Mouse (Mus musculus): ENCODE results near the gene Ccdc122. TPM values are rescaled to one million over a fixed set of nuclear protein-coding genes. Genes with fewer than 3 reads are reported as not detected.
"Not testable (repeated sequence)": the region's sequence is repeated elsewhere in the genome, so short reads cannot be mapped to it uniquely, and the experiment has no call there.

Ccdc122 gene
- polyA plus RNA-seq (2015; fragmentation: Nextera tagmentation; extraction: Ambion mirVana): 1.6 TPM in 2 replicates

GRCm38 (mm10) chr14:77036226-77037046 lies at the start of gene Ccdc122, which contains the start of gene Lacc1:
Ccdc122 (plus strand) TSS chr14:77036772.
Lacc1 (minus strand) TSS chr14:77036904.
- H3K36me3 ChIP-seq (ENCODE audit: control insufficient read depth, insufficient read depth): no peaks in the 10 kb centered on the region
- peak within 1 kb of the TSS; percentile 91 for H3K4me2 ChIP-seq (ENCODE audit: low read depth, low read length)
- ATAC-seq (replicated peaks; ENCODE audit: extremely low read depth, insufficient read depth, low FRiP score): peak; percentile 78
- H3K9ac ChIP-seq (ENCODE audit: low read length): peak within 1 kb of the TSS; percentile 87
- peak within 1 kb of the TSS; percentile 77 for H3K4me3 ChIP-seq (ENCODE audit: low read length)
- no peaks in the 10 kb centered on the region for H3K9me3 ChIP-seq (replicated peaks; ENCODE audit: control insufficient read depth, low read length)
- H3K27ac ChIP-seq (ENCODE audit: low read length): 0 out of 2 replicates have a peak within 1 kb of the TSS, but pooled peaks have one; percentile 7
- no peaks in the 10 kb centered on the region for H3K27me3 ChIP-seq (ENCODE audit: control insufficient read depth, insufficient read depth, low read length)
- WGBS: under 1% methylated on average over 83 of the region's 86 CpGs
- peaks cover 14% of the 10 kb centered on the region for H3K4me1 ChIP-seq (ENCODE audit: control insufficient read depth, insufficient read depth, low read length)

- H3K27ac ChIP-seq (ENCODE audit: low read length); H3K4me3 ChIP-seq (ENCODE audit: low read length); H3K4me1 ChIP-seq (ENCODE audit: control insufficient read depth, insufficient read depth, low read length); H3K9me3 ChIP-seq (replicated peaks; ENCODE audit: control insufficient read depth, low read length); ATAC-seq (replicated peaks; ENCODE audit: extremely low read depth, insufficient read depth, low FRiP score); H3K4me2 ChIP-seq (ENCODE audit: low read depth, low read length); H3K36me3 ChIP-seq (ENCODE audit: control insufficient read depth, insufficient read depth); H3K27me3 ChIP-seq (ENCODE audit: control insufficient read depth, insufficient read depth, low read length); H3K9ac ChIP-seq (ENCODE audit: low read length): not testable (repeated sequence)
- WGBS: 90% methylated on average over 2 of the region's 2 CpGs
These were observed 46.2 kb upstream of the Ccdc122 start for GRCm38 (mm10) chr14:76990351-76990750.

GRCm38 (mm10) chr14:77004740-77005139 lies 31.8 kb upstream of the Ccdc122 start:
- Histone ChIP-seq H3K4me3 (ENCODE audit: low read length) (no peak overlapping the region), H3K9ac (ENCODE audit: low read length) (no peak overlapping the region), H3K9me3 (replicated peaks; ENCODE audit: control insufficient read depth, low read length) (no peaks in the 10 kb centered on the region), H3K4me2 (ENCODE audit: low read depth, low read length) (no peak overlapping the region), H3K27ac (ENCODE audit: low read length) (no peak overlapping the region), H3K36me3 (ENCODE audit: control insufficient read depth, insufficient read depth) (no peaks in the 10 kb centered on the region), H3K27me3 (ENCODE audit: control insufficient read depth, insufficient read depth, low read length) (no peaks in the 10 kb centered on the region), H3K4me1 (ENCODE audit: control insufficient read depth, insufficient read depth, low read length) (no peaks in the 10 kb centered on the region)
- no peak for ATAC-seq (replicated peaks; ENCODE audit: extremely low read depth, insufficient read depth, low FRiP score)
- 55% methylated on average over 8 of the region's 8 CpGs for WGBS

GRCm38 (mm10) chr14:77005566-77005965 lies 31.0 kb upstream of the Ccdc122 start:
- no peaks in the 10 kb centered on the region for H3K9me3 ChIP-seq (replicated peaks; ENCODE audit: control insufficient read depth, low read length)
- no peak overlapping the region for H3K9ac ChIP-seq (ENCODE audit: low read length)
- H3K4me1 ChIP-seq (ENCODE audit: control insufficient read depth, insufficient read depth, low read length): no peaks in the 10 kb centered on the region
- no peak for ATAC-seq (replicated peaks; ENCODE audit: extremely low read depth, insufficient read depth, low FRiP score)
- no peak overlapping the region for H3K4me2 ChIP-seq (ENCODE audit: low read depth, low read length)
- 72% methylated on average over 5 of the region's 5 CpGs for WGBS
- no peak overlapping the region for H3K27ac ChIP-seq (ENCODE audit: low read length)
- no peaks in the 10 kb centered on the region for H3K36me3 ChIP-seq (ENCODE audit: control insufficient read depth, insufficient read depth)
- H3K27me3 ChIP-seq (ENCODE audit: control insufficient read depth, insufficient read depth, low read length): no peaks in the 10 kb centered on the region
- H3K4me3 ChIP-seq (ENCODE audit: low read length): no peak overlapping the region

- H3K4me3 ChIP-seq (ENCODE audit: low read length): no peak overlapping the region
- 5% methylated on average over 3 of the region's 3 CpGs for WGBS
- H3K9me3 ChIP-seq (replicated peaks; ENCODE audit: control insufficient read depth, low read length): no peaks in the 10 kb centered on the region
- ATAC-seq (replicated peaks; ENCODE audit: extremely low read depth, insufficient read depth, low FRiP score): no peak
- H3K36me3 ChIP-seq (ENCODE audit: control insufficient read depth, insufficient read depth): no peaks in the 10 kb centered on the region
- H3K27ac ChIP-seq (ENCODE audit: low read length): no peak overlapping the region
- H3K4me2 ChIP-seq (ENCODE audit: low read depth, low read length): no peak overlapping the region
- H3K9ac ChIP-seq (ENCODE audit: low read length): no peak overlapping the region
- no peaks in the 10 kb centered on the region for H3K4me1 ChIP-seq (ENCODE audit: control insufficient read depth, insufficient read depth, low read length)
- no peaks in the 10 kb centered on the region for H3K27me3 ChIP-seq (ENCODE audit: control insufficient read depth, insufficient read depth, low read length)
These were observed 28.3 kb upstream of the Ccdc122 start for GRCm38 (mm10) chr14:77008238-77008637.

- Histone ChIP-seq H3K4me3 (ENCODE audit: low read length) (no peak overlapping the region), H3K4me1 (ENCODE audit: control insufficient read depth, insufficient read depth, low read length) (no peaks in the 10 kb centered on the region), H3K27me3 (ENCODE audit: control insufficient read depth, insufficient read depth, low read length) (no peaks in the 10 kb centered on the region), H3K4me2 (ENCODE audit: low read depth, low read length) (no peak overlapping the region), H3K9me3 (replicated peaks; ENCODE audit: control insufficient read depth, low read length) (no peaks in the 10 kb centered on the region), H3K27ac (ENCODE audit: low read length) (no peak overlapping the region), H3K9ac (ENCODE audit: low read length) (no peak overlapping the region), H3K36me3 (ENCODE audit: control insufficient read depth, insufficient read depth) (no peaks in the 10 kb centered on the region)
- WGBS: 9% methylated on average over 3 of the region's 3 CpGs
- no peak for ATAC-seq (replicated peaks; ENCODE audit: extremely low read depth, insufficient read depth, low FRiP score)
These were observed 24.8 kb upstream of the Ccdc122 start for GRCm38 (mm10) chr14:77011804-77012203.

- H3K27ac ChIP-seq (ENCODE audit: low read length); H3K36me3 ChIP-seq (ENCODE audit: control insufficient read depth, insufficient read depth); H3K4me3 ChIP-seq (ENCODE audit: low read length); H3K9ac ChIP-seq (ENCODE audit: low read length); H3K4me1 ChIP-seq (ENCODE audit: control insufficient read depth, insufficient read depth, low read length); H3K27me3 ChIP-seq (ENCODE audit: control insufficient read depth, insufficient read depth, low read length); H3K9me3 ChIP-seq (replicated peaks; ENCODE audit: control insufficient read depth, low read length); ATAC-seq (replicated peaks; ENCODE audit: extremely low read depth, insufficient read depth, low FRiP score): not testable (repeated sequence)
- 35% methylated on average over 12 of the region's 12 CpGs for WGBS
- peak overlapping the region; percentile 22; the same call in 1 of the 2 replicates for H3K4me2 ChIP-seq (ENCODE audit: low read depth, low read length)
These were observed 19.8 kb upstream of the Ccdc122 start for GRCm38 (mm10) chr14:77016783-77017182.

GRCm38 (mm10) chr14:77017211-77017610 lies 19.4 kb upstream of the Ccdc122 start:
- H3K36me3 ChIP-seq (ENCODE audit: control insufficient read depth, insufficient read depth): no peaks in the 10 kb centered on the region
- H3K4me2 ChIP-seq (ENCODE audit: low read depth, low read length): peak overlapping the region; percentile 22; the same call in 1 of the 2 replicates
- no peak for ATAC-seq (replicated peaks; ENCODE audit: extremely low read depth, insufficient read depth, low FRiP score)
- H3K4me3 ChIP-seq (ENCODE audit: low read length): no peak overlapping the region
- no peak overlapping the region for H3K27ac ChIP-seq (ENCODE audit: low read length)
- no peak overlapping the region for H3K9ac ChIP-seq (ENCODE audit: low read length)
- H3K27me3 ChIP-seq (ENCODE audit: control insufficient read depth, insufficient read depth, low read length): no peaks in the 10 kb centered on the region
- no peaks in the 10 kb centered on the region for H3K4me1 ChIP-seq (ENCODE audit: control insufficient read depth, insufficient read depth, low read length)
- no peaks in the 10 kb centered on the region for H3K9me3 ChIP-seq (replicated peaks; ENCODE audit: control insufficient read depth, low read length)
- 49% methylated on average over 6 of the region's 6 CpGs for WGBS

- H3K4me1 ChIP-seq (ENCODE audit: control insufficient read depth, insufficient read depth, low read length): no peaks in the 10 kb centered on the region
- no peak overlapping the region for H3K4me3 ChIP-seq (ENCODE audit: low read length)
- no peaks in the 10 kb centered on the region for H3K27me3 ChIP-seq (ENCODE audit: control insufficient read depth, insufficient read depth, low read length)
- 78% methylated on average over 3 of the region's 3 CpGs for WGBS
- H3K27ac ChIP-seq (ENCODE audit: low read length): no peak overlapping the region
- H3K9ac ChIP-seq (ENCODE audit: low read length): no peak overlapping the region
- no peak overlapping the region for H3K4me2 ChIP-seq (ENCODE audit: low read depth, low read length)
- ATAC-seq (replicated peaks; ENCODE audit: extremely low read depth, insufficient read depth, low FRiP score): no peak
- H3K36me3 ChIP-seq (ENCODE audit: control insufficient read depth, insufficient read depth): no peaks in the 10 kb centered on the region
- H3K9me3 ChIP-seq (replicated peaks; ENCODE audit: control insufficient read depth, low read length): no peaks in the 10 kb centered on the region
These were observed 12.1 kb upstream of the Ccdc122 start for GRCm38 (mm10) chr14:77024499-77024898.
